Mouse (Mus musculus): ENCODE data around the gene Nme9. TPM values are rescaled to one million over a fixed set of nuclear protein-coding genes. Genes with fewer than 3 reads are reported as not detected.

Nme9 gene
- 1.1 and 1.2 TPM in 2 replicates for polyA plus RNA-seq (2015; fragmentation: Nextera tagmentation; extraction: Ambion mirVana)

GRCm38 (mm10) chr9:99451161-99451560 is at the start of gene Nme9:
Gene Nme9, plus strand, starts transcription at chr9:99451475.

GRCm38 (mm10) chr9:99437031-99437764 is 14.1 kb upstream of the Nme9 start, which contains the start of gene Mras:
Gene Mras, minus strand, starts transcription at chr9:99437381.

Other genes starting within 250 kb of the Nme9 start
- gene Faiml, start 214.2 kb upstream of the Nme9 start, polyA plus RNA-seq (2015; fragmentation: Nextera tagmentation; extraction: Ambion mirVana): not detected in 2 replicates
- 39.1 and 45.0 TPM in 2 replicates for gene Cep70, start 208.1 kb upstream of the Nme9 start, polyA plus RNA-seq (2015; fragmentation: Nextera tagmentation; extraction: Ambion mirVana)
- 1.2 and 1.3 TPM in 2 replicates for gene Esyt3, start 92.9 kb upstream of the Nme9 start, polyA plus RNA-seq (2015; fragmentation: Nextera tagmentation; extraction: Ambion mirVana)
- gene Mras, start 14.1 kb upstream of the Nme9 start, polyA plus RNA-seq (2015; fragmentation: Nextera tagmentation; extraction: Ambion mirVana): 98.1 and 108 TPM in 2 replicates
- 65.5 and 67.6 TPM in 2 replicates for gene Armc8, start 117.4 kb downstream of the Nme9 start, polyA plus RNA-seq (2015; fragmentation: Nextera tagmentation; extraction: Ambion mirVana)
- 18.9 and 20.9 TPM in 2 replicates for gene Dbr1, start 124.3 kb downstream of the Nme9 start, polyA plus RNA-seq (2015; fragmentation: Nextera tagmentation; extraction: Ambion mirVana)
- not detected in 2 replicates for gene A4gnt, start 161.0 kb downstream of the Nme9 start, polyA plus RNA-seq (2015; fragmentation: Nextera tagmentation; extraction: Ambion mirVana)
- 8.5 and 9.9 TPM in 2 replicates for gene Dzip1l, start 178.0 kb downstream of the Nme9 start, polyA plus RNA-seq (2015; fragmentation: Nextera tagmentation; extraction: Ambion mirVana)